Mouse (Mus musculus): ENCODE measurements around the gene B3gnt7. TPM values are rescaled to one million over a fixed set of nuclear protein-coding genes. Genes with fewer than 3 reads are reported as not detected.
A peak's percentile ranks its signal among the peaks of the same experiment; 100 is the strongest.

Gene B3gnt7
- polyA plus RNA-seq, 1 experiment from 2014 or later = 9.3 TPM

DNA sequence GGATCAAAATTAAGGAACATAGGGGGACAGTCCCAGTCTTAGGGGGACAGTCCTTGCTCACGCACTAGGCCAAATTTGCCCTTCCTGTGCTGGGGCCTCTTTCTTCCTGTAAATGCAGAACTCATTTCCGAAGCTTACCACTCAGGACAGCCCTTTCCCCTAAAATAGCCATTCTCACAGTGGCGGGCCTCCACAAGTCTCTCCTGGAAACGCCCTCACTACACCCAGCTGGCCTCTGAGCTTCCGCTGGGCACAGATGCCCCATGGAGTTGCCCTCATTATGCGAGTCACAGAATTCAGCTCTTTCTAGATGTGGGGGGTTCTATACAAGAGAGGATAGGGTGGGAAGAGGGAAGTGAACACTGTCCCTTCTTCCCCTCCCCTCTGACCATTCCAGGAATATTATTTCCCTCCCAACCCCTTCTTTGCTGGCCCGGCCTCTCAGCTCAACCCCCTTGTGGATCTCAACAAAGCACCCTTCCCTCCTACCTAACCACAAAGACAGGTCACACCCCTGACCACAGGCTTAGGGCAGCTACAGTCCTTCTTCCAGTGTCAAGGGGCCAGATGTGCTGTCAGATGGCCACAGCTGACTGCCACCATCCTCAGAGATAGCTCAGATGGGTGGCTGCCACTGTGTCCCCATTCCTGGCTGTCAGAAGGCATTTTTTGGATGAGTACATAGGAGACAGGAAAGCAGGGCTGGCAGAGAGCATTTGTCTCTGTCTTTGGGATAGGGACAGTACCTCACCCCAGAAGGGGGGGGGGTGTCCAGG is 38.9 kb upstream of the B3gnt7 start:
- H3K9me3 ChIP-seq (ENCODE audit: control insufficient read depth, low read length) = no peaks in the 10 kb centered on the region
- no peak for DNase-seq (ENCODE audit: low spot score)
- no peak overlapping the region for H3K9ac ChIP-seq (ENCODE audit: low read length)
- H3K27ac ChIP-seq (replicated peaks) = 0 out of 2 replicates have a peak overlapping the region, but pooled peaks have one; percentile 30
- no peaks in the 10 kb centered on the region for H3K27me3 ChIP-seq (ENCODE audit: control insufficient read depth, insufficient read depth, low read length)
- no peaks in the 10 kb centered on the region for H3K4me1 ChIP-seq (replicated peaks; ENCODE audit: control insufficient read depth, insufficient read depth)
- H3K4me2 ChIP-seq (replicated peaks; ENCODE audit: low read depth) = no peak overlapping the region
- 69% methylated on average over 7 of the region's 7 CpGs for WGBS
- H3K4me3 ChIP-seq (ENCODE audit: low read depth, low read length) = no peak overlapping the region
- TF ChIP-seq EP300 (optimal IDR thresholded peaks at IDR 0.05) (no peak), CTCF (IDR thresholded peaks at IDR 0.05; ENCODE audit: low read depth) (no peak)
- no peak for ATAC-seq (ENCODE audit: low FRiP score, low TSS enrichment)
- no peaks in the 10 kb centered on the region for H3K36me3 ChIP-seq (ENCODE audit: control insufficient read depth, insufficient read depth, low read length)

DNA sequence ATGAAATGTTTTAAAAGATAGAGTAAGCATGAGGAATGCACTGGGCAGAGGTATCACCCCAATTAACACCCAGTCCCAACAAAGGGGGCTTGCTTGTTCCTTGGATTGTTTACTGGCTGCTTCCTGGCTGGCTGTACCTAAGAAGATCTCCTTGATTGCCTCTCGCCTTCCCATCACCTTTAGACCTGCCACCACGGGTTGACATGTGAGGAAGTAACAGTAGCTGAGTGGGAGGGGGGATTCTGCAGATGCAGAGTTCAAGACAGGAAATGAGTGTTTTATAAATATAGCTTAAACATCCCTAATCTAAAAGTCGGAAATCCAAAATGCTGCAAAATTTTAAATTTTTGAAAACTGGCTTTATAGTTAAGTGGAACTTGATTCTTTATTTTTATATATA is 37.6 kb upstream of the B3gnt7 start:
- no peak overlapping the region for H3K4me3 ChIP-seq (ENCODE audit: low read depth, low read length)
- no peak overlapping the region for H3K4me2 ChIP-seq (replicated peaks; ENCODE audit: low read depth)
- WGBS = 28% methylated on average over 3 of the region's 3 CpGs
- no peaks in the 10 kb centered on the region for H3K27me3 ChIP-seq (ENCODE audit: control insufficient read depth, insufficient read depth, low read length)
- H3K36me3 ChIP-seq (ENCODE audit: control insufficient read depth, insufficient read depth, low read length) = no peaks in the 10 kb centered on the region
- ATAC-seq (ENCODE audit: low FRiP score, low TSS enrichment) (no peak), DNase-seq (ENCODE audit: low spot score) (no peak)
- H3K9ac ChIP-seq (ENCODE audit: low read length) = no peak overlapping the region
- no peaks in the 10 kb centered on the region for H3K9me3 ChIP-seq (ENCODE audit: control insufficient read depth, low read length)
- 0 out of 2 replicates have a peak, but pooled peaks cover 3% of the 10 kb centered on the region for H3K4me1 ChIP-seq (replicated peaks; ENCODE audit: control insufficient read depth, insufficient read depth)
- no peak overlapping the region for H3K27ac ChIP-seq (replicated peaks)
- no peak for TF ChIP-seq CTCF (IDR thresholded peaks at IDR 0.05; ENCODE audit: low read depth)
- no peak for TF ChIP-seq EP300 (optimal IDR thresholded peaks at IDR 0.05)

DNA sequence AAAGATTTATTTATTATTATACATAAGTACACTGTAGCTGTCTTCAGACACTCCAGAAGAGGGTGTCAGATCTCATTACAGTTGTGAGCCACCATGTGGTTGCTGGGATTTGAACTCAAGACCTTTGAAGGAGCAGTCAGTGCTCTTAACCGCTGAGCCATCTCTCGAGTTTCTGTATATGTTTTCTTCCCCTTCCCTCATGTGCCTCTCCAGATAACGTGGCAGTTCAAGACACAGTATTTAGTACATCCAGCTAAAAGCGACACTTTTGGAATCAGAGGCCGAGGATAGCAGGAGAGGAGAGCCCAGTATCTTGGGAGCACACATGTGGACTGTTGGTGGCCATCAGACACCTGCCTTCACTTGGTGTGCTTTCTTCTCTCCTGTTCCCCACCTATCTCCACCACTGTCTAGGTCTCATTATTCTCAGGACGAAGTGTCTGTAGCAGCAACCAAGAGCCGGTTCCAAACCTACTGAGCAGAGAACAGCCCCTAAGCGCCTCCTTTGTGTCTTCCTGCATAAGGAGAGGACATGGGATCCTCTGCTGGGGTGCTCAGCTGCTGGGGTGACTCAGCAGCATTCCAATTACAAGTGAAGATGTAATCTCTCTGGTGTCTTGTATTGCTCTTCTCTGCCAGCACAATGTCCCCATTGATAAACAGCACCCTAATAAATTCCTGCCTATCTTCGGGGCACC is 34.0 kb upstream of the B3gnt7 start:
- no peaks in the 10 kb centered on the region for H3K9me3 ChIP-seq (ENCODE audit: control insufficient read depth, low read length)
- no peak overlapping the region for H3K27ac ChIP-seq (replicated peaks)
- no peaks in the 10 kb centered on the region for H3K36me3 ChIP-seq (ENCODE audit: control insufficient read depth, insufficient read depth, low read length)
- no peak for TF ChIP-seq CTCF (IDR thresholded peaks at IDR 0.05; ENCODE audit: low read depth)
- no peak overlapping the region for H3K9ac ChIP-seq (ENCODE audit: low read length)
- H3K27me3 ChIP-seq (ENCODE audit: control insufficient read depth, insufficient read depth, low read length) = no peaks in the 10 kb centered on the region
- no peak for ATAC-seq (ENCODE audit: low FRiP score, low TSS enrichment)
- WGBS = 87% methylated on average over 9 of the region's 9 CpGs
- no peak overlapping the region for H3K4me2 ChIP-seq (replicated peaks; ENCODE audit: low read depth)
- no peak overlapping the region for H3K4me3 ChIP-seq (ENCODE audit: low read depth, low read length)
- 0 out of 2 replicates have a peak, but pooled peaks cover 3% of the 10 kb centered on the region for H3K4me1 ChIP-seq (replicated peaks; ENCODE audit: control insufficient read depth, insufficient read depth)
- no peak for DNase-seq (ENCODE audit: low spot score)

DNA sequence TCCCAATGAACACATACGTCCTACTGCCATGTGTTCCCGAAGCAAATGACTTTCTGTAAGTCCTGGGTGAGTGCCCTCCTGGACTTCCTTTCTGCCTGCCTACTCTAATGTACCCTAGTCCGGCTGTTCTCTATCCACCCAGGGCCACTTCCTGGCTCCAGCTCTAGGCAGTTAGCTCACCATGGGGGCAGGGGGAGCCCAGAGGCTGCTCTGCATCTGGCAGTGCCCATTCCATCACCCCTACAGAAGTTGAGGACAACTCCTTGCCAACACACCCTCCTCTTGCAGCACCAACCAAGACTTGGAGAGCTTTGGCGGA is 33.5 kb upstream of the B3gnt7 start:
- TF ChIP-seq CTCF (IDR thresholded peaks at IDR 0.05; ENCODE audit: low read depth) (no peak), EP300 (optimal IDR thresholded peaks at IDR 0.05) (no peak)
- Histone ChIP-seq H3K9me3 (ENCODE audit: control insufficient read depth, low read length) (no peaks in the 10 kb centered on the region), H3K4me2 (replicated peaks; ENCODE audit: low read depth) (no peak overlapping the region), H3K36me3 (ENCODE audit: control insufficient read depth, insufficient read depth, low read length) (no peaks in the 10 kb centered on the region), H3K9ac (ENCODE audit: low read length) (no peak overlapping the region), H3K27ac (replicated peaks) (no peak overlapping the region), H3K27me3 (ENCODE audit: control insufficient read depth, insufficient read depth, low read length) (no peaks in the 10 kb centered on the region), H3K4me3 (ENCODE audit: low read depth, low read length) (no peak overlapping the region), H3K4me1 (replicated peaks; ENCODE audit: control insufficient read depth, insufficient read depth) (0 out of 2 replicates have a peak, but pooled peaks cover 3% of the 10 kb centered on the region)
- ATAC-seq (ENCODE audit: low FRiP score, low TSS enrichment) = peak; percentile 30; the same call in 1 of the 2 replicates
- no peak for DNase-seq (ENCODE audit: low spot score)
- 68% methylated on average over 4 of the region's 4 CpGs for WGBS

DNA sequence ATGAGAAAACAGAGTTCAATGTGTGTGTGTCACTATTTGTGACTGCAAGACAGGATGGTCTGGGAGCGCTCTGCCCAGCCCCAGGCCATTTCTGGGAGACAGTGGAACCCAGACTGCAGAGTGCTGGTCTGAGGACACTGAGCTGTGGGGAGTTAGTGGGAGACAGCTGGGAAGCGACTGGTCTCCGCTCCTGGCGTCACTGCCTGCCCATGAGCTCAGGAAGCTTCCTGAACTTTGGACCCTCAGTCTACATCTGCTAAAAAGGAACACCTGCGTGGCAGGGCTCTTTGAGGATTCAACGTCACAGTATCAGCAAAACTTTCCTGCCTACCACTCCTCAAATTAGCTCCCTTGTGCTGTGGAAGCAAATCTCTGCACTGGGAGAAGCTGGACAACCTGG is 30.9 kb upstream of the B3gnt7 start:
- Histone ChIP-seq H3K4me1 (replicated peaks; ENCODE audit: control insufficient read depth, insufficient read depth) (0 out of 2 replicates have a peak, but pooled peaks cover 3% of the 10 kb centered on the region), H3K27me3 (ENCODE audit: control insufficient read depth, insufficient read depth, low read length) (no peaks in the 10 kb centered on the region), H3K9ac (ENCODE audit: low read length) (no peak overlapping the region), H3K4me3 (ENCODE audit: low read depth, low read length) (no peak overlapping the region), H3K27ac (replicated peaks) (no peak overlapping the region), H3K36me3 (ENCODE audit: control insufficient read depth, insufficient read depth, low read length) (no peaks in the 10 kb centered on the region), H3K4me2 (replicated peaks; ENCODE audit: low read depth) (no peak overlapping the region), H3K9me3 (ENCODE audit: control insufficient read depth, low read length) (no peaks in the 10 kb centered on the region)
- TF ChIP-seq EP300 (optimal IDR thresholded peaks at IDR 0.05) (no peak), CTCF (IDR thresholded peaks at IDR 0.05; ENCODE audit: low read depth) (no peak)
- WGBS = 60% methylated on average over 6 of the region's 6 CpGs
- DNase-seq (ENCODE audit: low spot score) = peak; percentile 29
- no peak for ATAC-seq (ENCODE audit: low FRiP score, low TSS enrichment)

DNA sequence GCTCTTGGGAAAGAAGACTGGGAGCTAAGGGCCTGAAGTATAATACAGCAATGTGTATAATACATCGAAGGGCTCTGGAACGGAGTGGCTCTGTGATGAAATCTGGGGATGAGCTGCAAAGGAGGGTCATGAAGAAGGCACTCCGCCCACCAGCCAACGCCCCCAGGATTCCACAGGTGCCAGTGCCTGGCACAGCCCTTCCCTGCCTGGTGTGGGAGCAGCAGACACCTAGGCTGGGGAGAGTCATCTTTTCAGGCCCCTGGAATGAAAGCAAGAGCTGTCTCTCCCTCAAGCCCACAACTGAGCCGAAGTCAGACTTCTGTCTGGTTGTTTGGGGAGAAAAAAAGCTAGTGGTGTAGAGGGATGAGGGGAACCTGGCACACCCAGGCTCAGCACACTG is 25.6 kb upstream of the B3gnt7 start:
- Histone ChIP-seq H3K9me3 (ENCODE audit: control insufficient read depth, low read length) (no peaks in the 10 kb centered on the region), H3K36me3 (ENCODE audit: control insufficient read depth, insufficient read depth, low read length) (no peaks in the 10 kb centered on the region), H3K4me1 (replicated peaks; ENCODE audit: control insufficient read depth, insufficient read depth) (no peaks in the 10 kb centered on the region), H3K4me2 (replicated peaks; ENCODE audit: low read depth) (no peak overlapping the region), H3K27me3 (ENCODE audit: control insufficient read depth, insufficient read depth, low read length) (no peaks in the 10 kb centered on the region), H3K9ac (ENCODE audit: low read length) (no peak overlapping the region), H3K27ac (replicated peaks) (no peak overlapping the region; the same call in 1 of the 2 replicates), H3K4me3 (ENCODE audit: low read depth, low read length) (no peak overlapping the region)
- 80% methylated on average over 5 of the region's 5 CpGs for WGBS
- TF ChIP-seq CTCF (IDR thresholded peaks at IDR 0.05; ENCODE audit: low read depth) = no peak
- TF ChIP-seq EP300 (optimal IDR thresholded peaks at IDR 0.05) = no peak
- peak; percentile 59; the same call in 1 of the 2 replicates for ATAC-seq (ENCODE audit: low FRiP score, low TSS enrichment)
- no peak for DNase-seq (ENCODE audit: low spot score)

All from stomach, postnatal 0 days (tissue).